Mouse (Mus musculus) testis, postnatal 14 days (tissue): ENCODE data around the gene Il2rg.
A peak's percentile ranks its signal among the peaks of the same experiment; 100 is the strongest.

Experiments used
- DNase-seq: peaks from one replicate; pipeline ENCODE4 v3.0.0; 2021; ENCODE audit warnings: low spot score

Gene Il2rg

DNA sequence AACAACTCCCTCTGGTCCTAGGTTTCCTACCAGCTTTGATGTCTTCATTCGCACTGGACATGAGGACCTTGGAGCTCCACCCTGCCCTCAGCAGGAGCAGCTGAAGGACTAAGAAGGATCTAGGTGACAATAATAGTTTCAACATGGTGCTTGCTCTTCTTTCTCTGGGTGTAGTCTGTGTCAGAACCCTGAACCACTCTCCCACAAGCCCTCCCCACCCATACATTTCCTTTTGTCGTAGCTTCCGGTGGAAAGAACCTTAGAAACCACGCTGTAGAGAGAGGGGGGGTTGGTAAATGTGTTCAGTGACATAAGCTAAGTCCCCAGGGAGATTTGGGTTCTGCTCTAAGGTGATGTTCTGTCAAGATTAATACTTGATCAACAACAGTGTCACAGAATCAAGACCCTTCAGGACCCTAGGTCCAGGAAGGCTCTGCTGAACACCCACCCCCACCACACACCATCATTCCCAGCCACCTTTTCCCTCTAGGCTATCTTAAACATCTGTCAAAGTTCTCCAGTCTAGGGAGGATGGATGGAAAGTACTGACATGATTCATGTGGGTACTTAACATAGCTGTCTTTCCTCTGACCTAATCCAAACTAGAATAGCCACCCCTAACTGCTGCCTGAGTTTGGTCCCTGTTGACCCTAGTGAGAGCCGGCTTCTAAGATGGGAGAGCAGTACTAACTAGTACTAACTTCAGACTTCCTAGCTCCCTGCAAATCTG lies at the start of gene Il2rg:
TSS of gene Il2rg (minus strand) at position 231 of the 730 bp plus-strand sequence.
- no peak for DNase-seq

DNA sequence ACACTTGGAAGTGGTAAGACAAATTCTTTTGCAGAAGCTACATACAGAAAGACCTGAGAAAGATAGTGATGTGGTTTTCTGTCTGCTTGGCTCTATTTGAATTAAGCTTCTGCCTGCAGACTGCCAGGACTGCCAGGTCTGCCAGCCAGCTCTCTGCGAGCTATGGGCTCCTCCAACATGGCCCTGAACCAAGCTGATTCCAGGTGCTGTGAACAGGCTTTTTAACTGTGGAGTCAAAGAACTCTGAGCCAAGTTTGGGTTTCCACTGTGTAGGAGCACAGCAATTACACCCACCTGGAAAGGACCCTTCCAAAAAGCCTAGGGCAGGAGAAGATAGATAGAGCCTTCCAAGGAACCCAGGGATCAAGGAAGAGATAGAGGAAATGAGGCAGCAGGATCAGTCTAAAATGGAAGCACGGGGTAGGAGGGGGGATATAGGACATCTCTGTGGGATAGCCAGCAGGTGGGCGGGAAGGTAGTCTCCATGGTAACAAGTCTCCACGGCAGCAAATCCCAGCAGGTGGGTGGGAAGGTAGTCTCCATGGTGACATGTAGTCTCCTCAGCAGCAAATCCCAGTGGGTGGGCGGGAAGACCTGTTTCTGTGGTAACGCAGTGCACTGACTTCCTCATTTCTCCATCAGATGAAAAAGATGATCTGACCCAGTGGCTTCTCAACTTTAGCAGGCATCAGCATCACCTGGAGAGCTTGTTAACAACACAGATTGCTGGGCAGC lies 45.7 kb upstream of the Il2rg start:
- no peak for DNase-seq

DNA sequence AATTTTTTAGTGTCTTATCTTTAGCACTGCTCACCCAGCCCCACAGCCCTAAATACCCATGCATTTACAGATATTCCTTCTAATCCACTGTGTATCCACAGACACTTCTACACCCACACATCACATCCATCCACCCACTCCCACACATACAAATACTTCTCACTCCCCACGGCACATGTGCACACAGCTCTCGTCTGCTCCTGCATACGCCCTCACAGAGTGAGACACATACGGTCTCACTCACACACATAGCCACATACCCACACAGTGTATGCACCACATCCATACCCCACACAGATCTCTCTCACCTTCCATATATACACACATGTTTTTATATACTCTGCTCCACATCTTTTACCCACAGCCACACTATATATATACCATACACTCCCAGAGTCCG lies 41.2 kb upstream of the Il2rg start:
- DNase-seq, result no peak

DNA sequence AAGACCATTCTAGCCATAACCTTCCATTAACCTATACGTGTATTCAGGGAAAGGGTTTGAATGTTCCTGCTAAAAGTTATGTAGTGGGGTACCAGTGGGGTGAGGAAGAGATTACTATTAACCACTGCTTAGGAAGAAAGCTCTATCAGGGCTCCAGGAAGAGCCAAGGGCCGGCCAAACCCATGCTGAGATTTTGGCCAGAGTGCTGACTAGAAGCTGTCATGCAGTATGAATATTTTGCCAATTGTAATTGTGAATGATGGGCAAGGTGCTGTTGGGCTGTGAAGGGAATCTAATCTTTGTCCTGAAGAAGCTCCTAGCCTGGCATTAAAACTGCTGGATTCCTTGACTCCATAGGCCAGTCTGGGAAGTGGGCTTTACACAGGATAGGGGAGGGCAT lies 36.6 kb upstream of the Il2rg start:
- no peak for DNase-seq

DNA sequence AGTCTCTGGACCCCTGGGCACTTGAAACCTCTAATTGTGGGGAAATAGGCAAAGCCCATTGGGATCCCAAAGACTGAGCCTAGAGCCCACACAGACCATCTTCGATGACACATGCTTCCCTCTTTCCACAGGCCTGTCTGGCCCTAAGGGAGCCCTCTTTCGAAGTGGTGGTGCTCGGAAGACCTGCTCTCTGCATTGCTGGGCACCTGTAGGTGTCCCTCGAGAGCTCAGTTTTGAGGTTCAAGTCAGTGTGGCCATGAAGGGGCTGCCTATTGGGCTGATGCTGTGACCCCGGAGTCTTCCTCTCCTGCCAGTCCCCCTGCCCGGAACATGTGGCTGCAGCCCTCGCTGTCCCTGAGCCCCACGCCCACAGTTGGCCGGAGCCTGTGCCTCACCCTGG lies 33.6 kb upstream of the Il2rg start:
- DNase-seq, result no peak

DNA sequence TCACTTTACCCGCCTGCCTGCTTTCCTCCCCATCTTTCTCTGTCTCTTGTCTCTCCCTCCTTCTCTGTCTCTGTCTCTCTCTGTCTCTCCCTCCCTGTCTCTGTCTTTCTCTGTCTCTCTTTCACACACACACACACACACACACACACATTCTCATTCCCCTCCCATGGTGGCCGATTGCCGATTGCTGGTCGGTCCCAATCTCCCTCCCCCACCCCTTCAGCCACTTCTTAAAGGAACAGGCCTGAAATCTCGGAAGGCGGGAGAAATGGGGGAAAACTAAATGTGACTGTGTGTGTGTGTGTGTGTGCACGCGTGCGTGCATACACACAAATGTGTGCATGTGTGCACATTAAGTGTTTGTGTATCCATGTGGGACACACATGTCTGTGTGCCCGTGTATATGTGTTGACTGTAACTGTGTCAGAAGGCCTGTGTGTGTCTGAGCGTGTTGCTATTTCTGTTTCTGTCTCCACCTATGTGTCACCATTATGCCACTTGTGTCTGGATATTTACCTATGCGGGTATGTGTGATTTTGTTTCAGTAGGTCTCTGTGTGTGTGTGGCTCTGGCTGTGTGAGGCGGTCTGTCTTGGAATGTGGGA lies 32.5 kb upstream of the Il2rg start:
- no peak for DNase-seq

DNA sequence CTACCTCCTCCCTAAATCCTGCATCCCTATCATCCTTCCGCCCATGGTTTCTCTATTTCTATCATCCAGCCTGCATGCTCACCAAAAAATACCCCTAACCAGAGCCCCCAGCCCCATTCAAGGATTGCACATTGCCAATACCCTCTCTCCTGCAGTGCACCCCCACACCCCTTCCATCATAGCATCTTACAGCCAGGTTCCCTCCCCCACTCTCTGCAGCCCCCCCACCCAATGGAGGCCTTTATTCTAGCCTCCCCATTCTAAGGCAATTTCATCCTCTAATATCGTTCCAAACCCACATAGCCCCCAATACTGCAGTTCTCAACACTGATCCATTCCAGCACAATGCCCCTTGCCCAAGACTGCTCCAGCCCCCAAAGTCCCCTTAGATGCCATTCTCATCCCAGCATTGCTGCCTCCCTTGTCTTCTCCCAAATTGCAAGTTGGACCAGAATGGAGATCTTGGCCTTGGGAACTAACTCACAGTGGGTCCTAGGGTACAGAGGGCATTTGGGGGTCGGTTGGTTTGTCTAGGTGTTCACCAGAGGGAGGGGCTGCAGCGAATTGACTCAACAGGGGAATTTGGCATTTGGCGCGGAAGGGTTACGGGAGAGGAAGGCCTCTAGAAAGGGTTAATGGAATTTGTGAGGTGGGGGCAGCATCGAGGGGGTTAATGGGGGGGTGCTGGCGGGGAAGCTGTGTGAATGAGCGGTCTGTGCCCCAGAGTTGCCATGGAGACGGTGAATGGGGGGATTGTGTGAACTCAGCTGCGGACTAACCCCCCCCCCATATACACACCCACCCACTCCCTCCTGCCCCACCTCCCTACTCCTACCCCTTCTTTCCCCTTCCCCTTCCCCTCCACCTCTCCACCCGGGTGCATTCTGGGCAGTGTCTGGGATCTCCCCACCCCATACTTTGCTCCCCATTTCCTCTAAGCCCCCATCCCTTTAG lies 31.7 kb upstream of the Il2rg start:
- DNase-seq, result no peak

DNA sequence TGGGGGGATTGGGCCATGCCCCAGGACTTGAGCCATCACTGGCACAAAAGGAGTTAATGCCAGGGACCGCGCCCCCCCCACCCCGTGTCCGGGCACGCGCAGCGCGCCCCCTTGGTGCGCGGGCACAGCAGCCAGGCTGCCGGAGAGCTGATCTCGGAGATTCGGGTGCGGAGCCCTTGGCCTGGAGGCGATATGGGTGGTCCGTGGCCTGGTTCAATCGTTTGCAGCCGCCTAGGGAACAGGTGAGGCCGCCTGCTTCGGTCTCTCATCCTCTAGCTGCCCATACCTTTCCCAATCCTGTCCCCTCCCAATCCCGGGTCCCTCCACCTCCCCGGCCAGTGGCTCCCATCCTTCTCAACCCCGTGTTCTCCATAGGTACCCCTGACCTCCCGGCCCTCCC lies 31.0 kb upstream of the Il2rg start, which contains the start of gene Nlgn3:
TSS of gene Nlgn3 (plus strand) at position 114 of the 400 bp plus-strand sequence.
- DNase-seq, result peak; percentile 10

DNA sequence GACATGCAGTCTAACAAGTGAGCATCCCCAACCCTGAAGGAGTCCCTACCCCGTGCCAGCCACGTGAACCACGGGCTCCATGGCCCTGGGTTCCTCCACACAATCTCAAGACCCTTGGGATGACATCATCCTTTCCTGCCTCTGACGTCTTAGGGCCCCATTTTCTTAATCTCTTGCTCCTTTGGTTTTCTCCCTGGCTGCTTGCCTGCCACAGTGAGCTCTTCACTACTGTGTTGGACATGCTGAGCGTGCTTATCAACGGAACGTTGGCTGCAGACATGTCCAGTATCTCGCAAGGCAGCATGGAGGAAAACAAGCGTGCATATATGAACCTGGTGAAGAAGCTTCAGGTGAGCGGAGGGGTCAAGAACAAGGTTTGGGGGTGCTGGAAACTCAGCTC lies 22.1 kb upstream of the Il2rg start:
- no peak for DNase-seq

DNA sequence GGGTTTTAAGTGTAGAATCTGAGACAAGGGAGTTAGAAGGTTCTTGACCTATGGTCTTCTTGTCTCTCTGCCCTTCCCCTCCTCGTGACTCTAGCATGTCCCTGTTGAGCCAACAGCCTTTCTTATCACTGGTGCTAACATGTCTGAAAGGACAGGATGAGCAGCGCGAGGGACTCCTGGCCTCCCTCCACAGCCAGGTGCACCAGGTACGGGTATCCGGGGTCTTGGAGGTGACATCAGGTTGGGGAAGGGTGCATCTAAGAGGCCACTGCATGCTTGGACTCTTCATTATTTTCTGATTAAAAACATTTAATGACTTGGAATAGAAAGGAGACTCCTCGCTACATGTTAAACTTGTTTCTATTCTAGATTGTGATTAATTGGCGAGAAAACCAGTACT lies 21.0 kb upstream of the Il2rg start:
- no peak for DNase-seq

DNA sequence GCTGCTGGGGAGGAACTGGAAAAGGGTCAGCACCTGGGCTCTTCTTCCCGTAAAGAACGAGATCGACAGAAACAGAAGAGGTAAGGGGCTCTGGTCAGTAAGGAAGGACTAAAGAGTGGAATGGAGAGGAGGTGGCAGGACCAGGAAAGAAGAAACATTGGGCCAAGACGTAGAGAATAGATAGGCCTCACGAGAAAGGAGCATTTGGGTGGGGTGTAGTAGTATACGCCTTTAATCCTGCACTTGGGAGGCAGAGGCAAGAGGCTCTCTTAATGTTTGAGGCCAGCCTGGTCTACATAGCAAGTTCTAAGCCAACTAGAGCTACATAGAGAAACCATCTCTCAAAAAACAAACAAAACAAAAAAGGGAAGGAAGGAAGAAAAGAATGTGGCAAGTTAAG lies 20.4 kb upstream of the Il2rg start:
- DNase-seq, result no peak

DNA sequence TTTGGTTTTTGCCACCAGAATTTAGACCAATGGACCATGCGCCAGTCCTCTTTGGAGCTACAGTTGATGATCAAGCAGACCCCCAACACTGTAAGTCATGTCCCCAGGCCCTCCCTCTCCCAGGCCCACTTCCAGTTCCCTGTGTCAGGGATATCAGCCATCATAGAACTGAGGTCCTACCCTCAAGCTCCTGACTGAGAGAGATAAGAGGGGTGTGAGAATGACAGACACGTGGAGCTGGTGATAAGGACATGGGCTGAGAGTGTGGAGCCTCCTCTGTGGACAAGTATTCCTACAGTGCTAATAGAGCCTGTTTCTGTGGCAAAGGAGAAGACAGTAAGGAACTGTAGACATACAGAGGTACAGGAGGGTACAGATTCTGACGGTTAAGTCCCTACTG lies 19.5 kb upstream of the Il2rg start:
- DNase-seq, result no peak

DNA sequence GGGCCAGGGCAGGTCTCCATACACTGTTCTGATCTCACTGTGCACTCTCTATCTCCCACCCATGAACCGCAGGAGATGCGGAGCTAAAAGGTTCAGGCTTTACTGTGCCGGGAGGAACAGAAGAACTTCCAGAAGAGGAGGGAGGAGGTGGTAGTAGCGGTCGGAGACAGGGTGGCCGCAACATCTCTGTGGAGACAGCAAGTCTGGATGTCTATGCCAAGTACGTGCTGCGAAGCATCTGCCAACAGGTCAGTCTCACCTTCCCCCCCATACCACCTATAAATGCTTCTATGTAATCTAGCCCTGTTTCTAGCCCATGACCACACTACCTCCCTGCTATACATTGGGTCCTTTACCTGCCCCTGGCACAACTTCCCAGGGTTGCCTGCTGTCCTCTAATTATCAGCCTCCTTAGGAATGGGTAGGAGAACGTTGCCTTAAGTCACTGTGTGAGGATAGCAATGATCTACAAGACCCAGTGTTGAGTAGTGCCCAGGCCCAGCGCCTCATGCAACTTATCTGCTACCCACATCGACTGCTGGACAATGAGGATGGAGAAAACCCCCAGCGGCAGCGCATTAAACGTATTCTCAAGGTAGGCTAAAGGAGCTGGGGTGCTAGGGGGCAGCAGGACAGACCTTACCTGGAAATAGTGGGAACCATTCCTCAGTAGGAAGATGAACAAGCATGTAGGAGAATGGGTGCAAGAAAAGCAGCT lies 18.1 kb upstream of the Il2rg start:
- no peak for DNase-seq

DNA sequence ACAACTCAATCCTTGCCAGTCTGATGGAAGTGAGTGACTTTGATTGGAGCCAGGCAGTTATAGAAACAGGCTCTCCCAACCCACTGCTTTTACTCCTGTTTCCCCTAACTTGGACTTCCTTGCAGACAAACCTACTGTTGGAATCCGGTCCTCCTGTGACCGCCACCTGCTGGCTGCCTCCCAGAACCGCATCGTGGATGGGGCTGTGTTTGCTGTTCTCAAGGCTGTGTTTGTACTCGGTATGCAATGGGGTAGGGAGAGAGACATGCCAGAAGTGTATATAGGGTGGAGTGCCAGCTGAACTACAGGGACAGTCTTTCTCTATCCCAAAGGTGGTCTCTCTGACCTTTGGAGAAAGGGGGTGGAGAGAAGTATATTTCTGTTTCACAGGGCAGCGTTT lies 17.5 kb upstream of the Il2rg start:
- DNase-seq, result no peak

DNA sequence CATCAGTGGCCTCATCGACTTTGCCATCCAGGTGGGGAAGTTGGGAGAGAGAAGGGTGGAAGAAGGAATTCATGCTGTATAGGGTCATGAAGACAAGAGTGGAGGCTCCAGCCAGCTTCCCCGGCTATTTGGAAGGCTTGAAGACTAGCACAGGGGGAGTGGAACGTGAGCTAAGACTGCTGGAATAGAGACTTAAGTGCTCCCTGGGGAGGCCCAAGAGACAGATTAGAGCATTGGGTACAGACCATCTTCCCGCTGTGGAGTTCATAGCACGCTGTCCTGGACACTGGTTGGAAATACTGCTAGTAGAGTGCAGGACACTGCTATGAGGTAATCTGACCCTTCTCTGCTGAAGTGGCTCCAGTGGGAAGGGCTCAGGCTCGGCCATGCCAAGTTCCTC lies 14.8 kb upstream of the Il2rg start:
- peak; percentile 13 for DNase-seq

DNA sequence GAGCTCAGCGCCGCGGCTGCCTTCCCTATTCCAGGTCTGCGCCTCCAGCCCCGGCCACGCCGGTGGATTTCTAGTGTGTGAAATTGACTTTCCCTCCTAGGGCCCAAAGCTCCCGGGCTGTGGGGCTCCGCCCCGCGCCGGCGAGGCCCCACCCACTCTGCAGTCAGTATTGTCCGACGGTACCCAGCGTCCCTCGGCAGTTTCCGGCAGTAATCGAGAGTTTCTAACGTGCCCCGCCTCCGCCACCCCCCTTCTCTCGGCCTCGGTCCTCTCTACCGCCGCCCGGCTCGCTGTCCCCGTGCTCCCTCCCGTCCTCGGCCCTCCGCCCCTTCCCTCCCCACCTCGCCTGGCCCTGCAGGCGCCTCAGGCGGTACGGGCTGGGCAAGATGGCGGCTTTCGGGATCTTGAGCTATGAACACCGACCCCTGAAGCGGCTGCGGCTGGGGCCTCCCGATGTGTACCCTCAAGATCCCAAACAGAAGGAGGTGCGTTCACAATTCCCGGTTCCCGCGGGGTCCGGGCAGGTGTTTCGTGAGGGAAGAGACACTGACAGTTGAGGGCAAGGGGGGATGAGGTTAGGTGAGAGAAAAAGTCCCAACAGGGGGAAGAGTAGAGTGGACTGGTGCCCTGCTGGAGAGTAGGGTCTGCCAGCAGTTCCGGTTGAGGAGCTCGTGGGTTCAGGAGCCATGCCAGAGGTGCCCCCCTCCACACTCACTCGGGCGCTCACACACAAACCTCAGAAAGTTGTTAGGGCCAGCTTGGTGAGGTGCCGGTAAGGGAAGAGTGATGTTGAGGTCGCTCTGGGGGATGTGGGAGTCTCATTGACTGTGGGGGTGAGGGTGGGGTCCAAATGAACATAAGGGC lies 6.1 kb upstream of the Il2rg start, which contains the start of gene Med12:
TSS of gene Med12 (plus strand) at position 156 of the 864 bp plus-strand sequence.
- peak; percentile 89 for DNase-seq

DNA sequence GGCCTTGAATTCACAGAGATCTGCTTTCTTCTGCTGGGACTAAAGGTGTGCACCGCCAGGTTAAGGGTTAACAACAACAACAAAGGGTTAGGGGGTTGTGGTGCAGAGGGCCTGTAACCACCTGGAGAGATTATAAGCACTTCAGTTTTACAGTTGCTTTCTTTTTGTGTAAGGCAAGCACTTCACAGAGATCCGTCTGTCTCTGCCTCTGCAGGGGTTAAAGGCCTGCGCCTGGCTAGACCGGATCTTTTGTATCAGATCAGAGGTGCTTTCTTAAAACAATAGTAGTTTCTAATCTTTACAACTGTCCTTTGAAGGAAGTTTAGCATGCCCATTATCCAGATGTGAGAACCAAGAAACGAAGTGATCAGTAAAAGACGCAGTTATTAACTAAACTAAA lies 5.4 kb upstream of the Il2rg start:
- no peak for DNase-seq

DNA sequence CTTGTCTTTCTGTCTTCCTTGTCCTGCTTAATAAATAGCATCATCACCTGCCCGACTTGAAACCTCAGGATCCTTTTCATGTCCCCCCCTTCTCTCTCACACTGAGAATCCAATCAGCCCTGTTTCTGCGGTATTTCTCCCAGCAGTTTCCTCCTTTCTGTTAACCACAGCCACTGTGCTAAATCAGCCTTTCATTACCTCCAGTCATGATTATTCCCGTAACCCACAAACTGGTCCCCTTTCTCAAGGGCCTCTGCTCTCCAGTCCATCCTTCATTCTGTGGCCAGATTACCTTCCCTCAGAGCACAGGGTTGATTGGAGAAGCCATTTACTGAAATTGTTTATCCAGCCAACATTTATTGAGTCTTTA lies 685 bp upstream of the Il2rg start, which contains the start of gene Gm20489:
TSS of gene Gm20489 (minus strand) at position 269 of the 370 bp plus-strand sequence.
- DNase-seq, result no peak

DNA sequence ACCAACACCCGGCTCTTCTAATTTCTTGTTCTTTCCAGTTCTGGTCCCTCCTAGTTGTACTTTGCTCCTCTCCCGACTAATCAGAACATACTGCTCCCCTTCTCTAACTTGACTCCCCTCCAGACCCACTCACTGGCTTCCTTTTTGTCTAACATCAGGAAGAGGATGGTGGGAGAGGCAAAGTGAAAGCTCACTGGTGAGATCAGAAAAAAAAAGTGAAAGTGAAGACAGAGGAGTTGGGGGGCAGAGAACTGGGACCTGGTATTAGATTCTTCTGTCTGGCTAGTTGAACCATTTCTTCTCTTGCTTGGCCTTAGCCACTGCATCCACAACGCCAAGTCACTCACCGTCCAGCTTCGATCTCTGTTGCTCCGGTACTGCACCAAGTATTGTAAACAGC lies 1.4 kb downstream of the Il2rg start:
- no peak for DNase-seq

DNA sequence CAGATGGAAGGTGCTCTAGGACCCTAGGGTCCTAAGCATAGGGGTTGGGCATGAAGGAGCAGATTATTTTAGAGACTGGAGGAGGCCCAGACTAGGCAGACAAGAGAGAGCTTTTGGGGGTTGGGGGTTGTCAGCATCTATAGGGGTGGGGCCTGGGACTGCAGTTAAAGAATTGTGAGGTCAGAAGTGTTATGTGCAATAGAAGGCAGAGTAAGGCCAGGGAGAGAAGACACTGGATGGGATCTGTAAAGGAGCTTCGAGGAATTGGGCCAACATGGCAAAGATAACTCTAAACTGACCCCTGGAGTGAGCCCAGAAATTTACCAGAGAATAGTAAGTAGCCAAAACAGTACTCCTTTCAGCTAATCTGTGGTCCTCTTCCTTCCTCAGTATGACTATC lies 4.2 kb downstream of the Il2rg start, which contains the start of gene Gm614:
TSS of gene Gm614 (minus strand) at position 101 of the 400 bp plus-strand sequence.
- no peak for DNase-seq
